Mouse (Mus musculus) bone marrow, adult 2 months (tissue): Measurements from ENCODE around the gene Os9. TPM values are rescaled to one million over a fixed set of nuclear protein-coding genes. Genes with fewer than 3 reads are reported as not detected.

Experiments used
- H3K27ac ChIP-seq: fragments of 200-500 bp; 2 replicates; pipeline ENCODE4 v1.5.1; 2012; ENCODE audit warnings: low read depth, mild to moderate bottlenecking, control low read depth, inconsistent platforms, low read length; ENCODE audit not compliant: control insufficient read depth, poor library complexity, insufficient read depth
- H3K4me1 ChIP-seq: fragments of 200-500 bp; 2 replicates; pipeline ENCODE4 v1.6.1; 2011; ENCODE audit warnings: low read length; ENCODE audit not compliant: control insufficient read depth, insufficient read depth
- H3K4me3 ChIP-seq: fragments of 200-500 bp; replicated peaks from 2 replicates; pipeline ENCODE3; 2011; ENCODE audit warnings: mild to moderate bottlenecking, low read depth, low read length, control low read depth; ENCODE audit not compliant: control insufficient read depth
- CTCF ChIP-seq: fragments of 200-500 bp; IDR thresholded peaks from 2 replicates; pipeline ENCODE4 v1.5.1; 2011; ENCODE audit warnings: low read length, control low read depth; ENCODE audit not compliant: control insufficient read depth, insufficient read depth
- POLR2A ChIP-seq: fragments of 200-500 bp; IDR thresholded peaks from 2 replicates; pipeline ENCODE4 v1.6.1; 2011; ENCODE audit warnings: low read depth, mild to moderate bottlenecking, control low read depth, low read length, borderline replicate concordance; ENCODE audit not compliant: control insufficient read depth
- WGBS: fragments of 180-500 bp; shearing (Covaris S2); methylation state at CpG from one replicate; pipeline ENCODE4 v1.1.7; 2018; 5-methylcytosine and 5-hydroxymethylcytosine counted together
- polyA plus RNA-seq: library from polyadenylated mRNA; stranded (reverse); fragments of >200 nt; gene quantifications from 2 replicates; pipeline ENCODE4 v1.2.4, GENCODE M21; 2011; ENCODE audit warnings: low replicate concordance; ENCODE audit not compliant: missing spikeins, insufficient read depth, insufficient read length

Gene Os9
- 34.7 and 69.0 TPM in 2 replicates for polyA plus RNA-seq

DNA sequence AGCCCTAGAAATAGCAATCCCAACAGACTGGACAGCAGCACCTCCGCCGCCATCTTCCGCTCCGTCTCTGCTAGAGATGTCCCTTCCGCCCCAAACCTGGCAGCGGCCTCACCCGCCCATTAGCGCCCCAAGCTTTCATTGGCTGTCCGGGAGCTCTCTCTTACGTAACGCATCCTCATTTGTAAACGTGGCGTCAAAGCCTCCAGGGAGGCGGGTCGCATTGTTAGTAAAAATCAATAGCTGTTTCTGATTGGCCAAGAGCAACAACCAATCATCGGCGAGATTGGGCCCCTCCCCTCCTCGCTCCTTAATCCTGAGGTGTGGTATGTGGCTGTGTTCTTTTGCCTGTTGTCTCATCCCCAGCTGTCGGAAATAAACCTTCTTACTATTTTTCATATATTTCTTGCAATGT, at the start of gene Os9:
TSS of gene Os9 (minus strand) at position 66 of the 412 bp plus-strand sequence.
- Histone ChIP-seq H3K4me3 (peak within 1 kb of the TSS; percentile 90), H3K4me1 (peaks cover 1% of the 10 kb centered on the region; the same call in 1 of the 2 replicates), H3K27ac (peak within 1 kb of the TSS; percentile 2; the same call in 1 of the 2 replicates)
- WGBS: 1% methylated on average over 19 of the region's 19 CpGs
- TF ChIP-seq POLR2A (peak; percentile 77; the same call in 1 of the 2 replicates), CTCF (no peak)

DNA sequence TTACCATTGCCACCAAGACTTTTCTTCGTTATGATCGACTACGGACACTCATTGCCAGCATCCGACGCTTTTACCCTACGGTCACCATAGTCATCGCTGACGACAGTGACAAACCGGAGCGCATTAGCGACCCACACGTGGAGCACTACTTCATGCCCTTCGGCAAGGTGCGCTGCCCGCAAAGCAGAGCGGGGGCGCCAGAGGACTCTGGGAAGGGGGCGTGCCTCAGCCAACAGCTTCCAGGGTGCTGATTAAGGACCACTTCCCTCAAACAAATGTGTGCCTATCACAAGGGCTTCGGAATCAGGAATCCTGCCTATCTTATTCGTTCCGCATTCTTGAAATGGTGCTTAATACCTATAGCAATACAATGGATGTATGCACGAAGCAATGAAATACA, 49.1 kb upstream of the Os9 start:
- Histone ChIP-seq H3K4me3 (no peak overlapping the region), H3K4me1 (peaks cover 5% of the 10 kb centered on the region; the same call in 1 of the 2 replicates), H3K27ac (no peak overlapping the region)
- TF ChIP-seq POLR2A: no peak
- TF ChIP-seq CTCF: no peak
- WGBS: 74% methylated on average over 22 of the region's 22 CpGs

DNA sequence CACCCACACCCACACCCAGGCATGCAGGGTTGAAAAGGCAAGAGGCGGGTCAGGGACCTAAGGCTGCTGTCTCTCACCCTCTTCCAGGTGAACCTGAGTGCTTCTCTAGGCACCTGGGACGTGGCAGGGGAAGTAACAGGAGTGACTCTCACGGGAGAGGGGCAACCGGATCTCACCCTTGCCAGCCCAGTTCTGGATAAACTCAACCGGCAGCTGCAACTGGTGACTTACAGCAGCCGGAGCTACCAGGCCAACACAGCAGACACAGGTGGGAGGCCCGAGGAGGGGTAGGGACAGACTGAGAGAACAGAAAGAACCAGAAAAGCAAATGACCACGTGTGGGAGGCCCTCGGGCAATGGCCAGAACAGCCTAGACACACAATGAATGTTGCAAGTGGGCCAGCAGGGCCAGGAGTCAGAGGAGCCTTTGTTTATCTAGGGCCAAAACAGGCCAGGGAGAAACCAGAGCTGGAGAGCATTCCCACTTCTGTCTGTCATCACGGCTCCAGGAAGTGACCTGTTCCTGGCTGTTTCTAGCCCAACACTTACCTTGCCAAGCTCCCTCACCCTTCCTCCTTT, 46.8 kb upstream of the Os9 start:
- H3K27ac ChIP-seq: peak overlapping the region; percentile 57
- peak overlapping the region; percentile 38 for H3K4me3 ChIP-seq
- H3K4me1 ChIP-seq: peaks cover 7% of the 10 kb centered on the region; the same call in 1 of the 2 replicates
- WGBS: 46% methylated on average over 10 of the region's 10 CpGs
- no peak for TF ChIP-seq POLR2A
- TF ChIP-seq CTCF: no peak

DNA sequence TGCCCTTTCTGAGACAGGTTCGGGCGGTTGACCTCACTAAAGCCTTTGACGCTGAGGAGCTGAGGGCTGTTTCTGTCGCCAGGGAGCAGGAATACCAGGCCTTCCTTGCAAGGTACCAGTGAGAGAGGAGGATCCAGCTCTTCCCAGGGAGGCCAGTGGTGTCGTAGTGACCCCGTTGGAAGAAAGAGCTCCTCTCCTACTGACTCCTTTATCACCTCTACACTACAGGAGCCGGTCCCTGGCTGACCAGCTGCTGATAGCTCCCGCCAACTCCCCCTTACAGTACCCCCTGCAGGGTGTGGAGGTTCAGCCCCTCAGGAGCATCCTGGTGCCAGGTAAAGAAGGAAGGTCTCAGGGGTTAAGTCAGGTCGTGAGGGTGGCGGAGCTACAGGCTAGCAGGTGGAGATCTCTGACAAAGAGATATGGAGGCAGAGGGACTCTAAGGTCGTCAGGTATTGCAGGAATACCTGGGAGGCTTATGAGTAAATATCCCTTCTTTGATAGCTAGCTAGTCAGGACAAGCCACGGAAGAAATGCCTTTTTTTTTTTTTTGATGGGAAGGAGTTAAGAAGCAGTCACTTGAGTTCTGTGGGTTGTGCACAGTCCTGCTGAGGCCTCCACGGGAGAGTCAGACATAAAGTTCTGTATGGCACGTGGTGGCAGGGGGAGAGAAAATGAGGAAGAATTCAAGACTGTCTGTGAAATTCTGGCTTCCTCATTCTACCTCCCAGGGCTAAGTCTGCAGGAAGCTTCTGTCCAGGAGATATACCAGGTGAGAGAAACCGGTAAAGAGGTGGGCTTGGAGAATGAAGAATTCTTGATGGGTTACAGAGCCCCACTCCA, 46.1 kb upstream of the Os9 start:
- WGBS: 18% methylated on average over 15 of the region's 15 CpGs
- Histone ChIP-seq H3K4me1 (peaks cover 7% of the 10 kb centered on the region; the same call in 1 of the 2 replicates), H3K4me3 (peak overlapping the region; percentile 93), H3K27ac (peak overlapping the region; percentile 99)
- no peak for TF ChIP-seq CTCF
- no peak for TF ChIP-seq POLR2A

DNA sequence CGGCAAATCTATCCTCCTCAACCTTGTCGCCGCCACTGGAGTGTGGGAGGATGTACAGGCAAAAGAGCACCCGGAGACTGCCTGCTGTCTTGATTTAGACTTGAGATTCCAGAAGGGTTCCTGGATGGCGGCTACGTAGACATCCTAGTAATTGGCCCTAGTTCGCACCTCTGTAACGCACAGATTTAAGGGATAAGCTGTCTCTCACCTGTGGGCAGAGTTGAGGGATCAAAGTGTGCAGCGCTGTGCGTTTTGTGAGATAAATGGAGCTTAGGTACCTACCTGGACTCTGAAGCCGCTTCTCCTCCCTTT, 45.4 kb upstream of the Os9 start:
- Histone ChIP-seq H3K4me3 (peak overlapping the region; percentile 93), H3K4me1 (peaks cover 7% of the 10 kb centered on the region; the same call in 1 of the 2 replicates), H3K27ac (peak overlapping the region; percentile 99)
- no peak for TF ChIP-seq CTCF
- no peak for TF ChIP-seq POLR2A
- WGBS: 22% methylated on average over 11 of the region's 11 CpGs

DNA sequence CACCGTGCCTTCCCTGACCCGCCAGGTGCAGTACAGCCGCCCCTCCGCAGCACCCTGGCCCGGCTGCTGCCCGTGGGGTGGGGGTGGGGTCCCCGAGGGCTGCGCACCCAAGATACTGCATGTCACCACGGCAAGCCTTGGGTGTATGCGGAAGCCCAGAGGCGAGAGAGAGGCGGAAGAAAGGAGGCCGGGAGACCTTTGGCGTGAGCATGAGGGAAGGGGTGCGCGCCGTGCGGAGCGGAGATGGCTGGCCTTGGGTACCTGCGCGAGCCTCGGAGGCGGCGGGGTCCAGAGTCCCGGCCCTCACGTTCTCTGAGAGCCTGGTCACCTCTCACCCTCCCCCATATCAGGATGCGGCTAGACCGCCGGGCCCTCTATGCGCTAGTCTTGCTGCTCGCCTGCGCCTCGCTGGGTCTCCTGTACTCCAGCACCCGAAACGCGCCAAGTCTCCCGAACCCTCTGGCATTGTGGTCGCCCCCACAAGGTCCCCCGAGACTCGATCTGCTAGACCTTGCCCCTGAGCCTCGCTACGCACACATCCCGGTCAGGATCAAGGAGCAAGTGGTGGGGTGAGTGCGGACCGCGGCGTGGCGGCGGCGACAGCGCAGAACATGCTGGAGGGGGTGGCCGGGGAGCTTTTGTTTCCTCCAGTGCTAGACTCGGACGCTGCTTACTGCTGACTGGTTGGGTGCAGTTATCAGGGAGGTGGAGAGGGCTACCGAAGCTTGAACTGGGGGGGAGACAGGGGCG, 44.9 kb upstream of the Os9 start:
- under 1% methylated on average over 56 of the region's 56 CpGs for WGBS
- Histone ChIP-seq H3K27ac (peak overlapping the region; percentile 99), H3K4me3 (peak overlapping the region; percentile 93), H3K4me1 (peaks cover 7% of the 10 kb centered on the region; the same call in 1 of the 2 replicates)
- TF ChIP-seq POLR2A (peak; percentile 77; the same call in 1 of the 2 replicates), CTCF (no peak)

DNA sequence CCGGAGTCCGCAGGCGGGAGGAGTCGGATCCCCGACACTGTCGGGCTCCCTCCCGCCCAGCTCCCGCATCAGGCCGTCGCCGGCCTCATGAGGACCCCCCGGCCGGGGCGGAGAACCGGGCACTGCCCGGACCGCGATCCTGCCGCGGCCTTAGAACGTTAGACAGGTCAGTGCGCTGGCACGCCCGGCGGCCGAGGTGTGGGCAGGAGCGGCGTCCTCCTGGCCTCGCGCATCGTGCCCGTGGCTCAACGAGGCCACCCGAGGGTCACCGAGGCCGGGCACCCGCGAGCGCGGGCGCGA, 44.4 kb upstream of the Os9 start:
- H3K4me1 ChIP-seq: peaks cover 7% of the 10 kb centered on the region; the same call in 1 of the 2 replicates
- H3K27ac ChIP-seq: peak overlapping the region; percentile 99
- H3K4me3 ChIP-seq: peak overlapping the region; percentile 93

DNA sequence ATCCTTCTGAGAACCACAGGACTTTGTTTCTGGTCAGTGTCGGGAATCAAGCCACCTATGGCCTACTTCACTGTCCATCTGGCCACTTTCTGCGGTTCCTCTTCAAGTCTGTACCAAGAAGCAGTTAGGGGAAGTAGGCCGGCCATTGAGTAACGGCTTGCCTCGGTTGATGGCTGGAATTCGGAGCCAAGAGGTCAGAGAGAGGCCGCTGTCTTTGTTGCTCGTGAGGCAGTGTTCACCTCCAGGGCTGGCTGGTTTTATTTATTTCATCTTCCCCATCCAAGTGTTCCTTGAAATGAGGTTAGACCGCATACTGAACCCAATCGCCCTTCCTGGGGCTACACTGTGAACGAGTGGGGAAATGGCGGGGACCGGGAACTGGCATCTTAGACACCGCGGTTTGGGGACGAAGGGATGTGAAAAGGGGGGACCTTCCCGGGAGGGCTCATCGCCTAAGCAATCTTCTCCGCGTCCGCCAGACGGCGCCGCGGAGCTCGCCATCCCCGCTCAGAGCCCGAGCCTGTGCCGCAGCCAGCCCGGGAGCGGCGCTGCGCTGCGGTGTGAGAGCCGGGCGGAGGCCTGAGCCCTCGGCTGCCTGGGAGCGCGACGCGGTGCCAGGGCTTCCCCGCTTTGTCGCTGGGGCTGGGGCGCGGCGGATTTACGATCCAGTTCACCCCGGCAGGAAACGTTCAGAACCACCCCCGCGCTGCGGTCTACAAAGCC, 43.9 kb upstream of the Os9 start, which contains the start of gene B4galnt1:
TSS of gene B4galnt1 (plus strand) at position 595 of the 723 bp plus-strand sequence.
- WGBS: 2% methylated on average over 52 of the region's 52 CpGs
- Histone ChIP-seq H3K27ac (peak within 1 kb of the TSS; percentile 99), H3K4me1 (peaks cover 7% of the 10 kb centered on the region; the same call in 1 of the 2 replicates), H3K4me3 (peak within 1 kb of the TSS; percentile 93)
- TF ChIP-seq POLR2A (peak; percentile 80; the same call in 1 of the 2 replicates), CTCF (peak; percentile 75)

More for the DNA sequence above, 44.4 kb upstream of the Os9 start:
- WGBS: under 1% methylated on average over 42 of the region's 42 CpGs
- TF ChIP-seq POLR2A (no peak), CTCF (no peak)
